Mouse (Mus musculus) G1E (cell line): ENCODE measurements around the gene Crocc.

ENCODE experiments used
- CTCF ChIP-seq: IDR thresholded peaks from 2 replicates; pipeline ENCODE4 v1.5.1; 2012; ENCODE audit warnings: low read depth, low read length, inconsistent platforms, mixed read lengths
- GATA1 ChIP-seq: IDR thresholded peaks from 2 replicates; pipeline ENCODE4 v1.6.1; 2012; ENCODE audit warnings: borderline replicate concordance, low read length, inconsistent platforms, mixed read lengths
- GATA2 ChIP-seq: IDR thresholded peaks from 2 replicates; pipeline ENCODE4 v1.6.1; 2012; ENCODE audit warnings: low read depth, low read length, inconsistent platforms, borderline replicate concordance
- POLR2AphosphoS5 ChIP-seq: IDR thresholded peaks from 2 replicates; pipeline ENCODE4 v1.6.1; 2012; ENCODE audit warnings: low read depth, low read length, inconsistent platforms; ENCODE audit not compliant: insufficient replicate concordance
- TAL1 ChIP-seq: conservative IDR thresholded peaks from 2 replicates; pipeline ENCODE4 v1.6.1; 2012; ENCODE audit warnings: low read depth, low read length, inconsistent platforms, mixed read lengths

DNA sequence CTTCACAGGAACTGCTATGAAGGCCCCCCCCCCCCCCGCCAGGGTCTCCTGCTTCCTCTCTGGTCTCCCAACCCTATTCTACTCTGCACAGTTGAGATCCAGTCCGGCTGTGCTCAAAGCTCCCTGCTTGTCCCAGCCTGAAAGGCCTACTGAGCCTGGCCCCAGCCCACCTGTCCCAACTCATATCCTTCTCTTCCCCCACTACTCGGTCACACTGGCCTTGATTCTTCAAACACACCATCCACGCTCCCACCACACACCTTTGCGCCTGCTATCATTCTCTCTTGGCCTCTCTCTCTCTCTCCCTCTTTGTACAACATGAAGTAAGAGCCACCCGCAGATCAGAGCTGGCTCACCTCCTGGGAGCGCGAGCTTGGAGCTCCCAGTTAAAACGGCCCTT lies 1.5 kb downstream of the Crocc start:
- no peak for TF ChIP-seq CTCF
- TF ChIP-seq GATA2: no peak
- TF ChIP-seq POLR2AphosphoS5: no peak
- no peak for TF ChIP-seq GATA1
- TF ChIP-seq TAL1: no peak
